Mouse (Mus musculus) neutrophil, adult 65 days (primary cell): ENCODE results near the gene Otud6a. TPM values are rescaled to one million over a fixed set of nuclear protein-coding genes. Genes with fewer than 3 reads are reported as not detected.

Source experiments
- total RNA-seq: library from RNA; stranded (reverse); gene quantifications from 2 replicates; pipeline ENCODE4 v1.2.4, GENCODE M21; 2023

Gene Otud6a
- total RNA-seq = not detected in 2 replicates

DNA sequence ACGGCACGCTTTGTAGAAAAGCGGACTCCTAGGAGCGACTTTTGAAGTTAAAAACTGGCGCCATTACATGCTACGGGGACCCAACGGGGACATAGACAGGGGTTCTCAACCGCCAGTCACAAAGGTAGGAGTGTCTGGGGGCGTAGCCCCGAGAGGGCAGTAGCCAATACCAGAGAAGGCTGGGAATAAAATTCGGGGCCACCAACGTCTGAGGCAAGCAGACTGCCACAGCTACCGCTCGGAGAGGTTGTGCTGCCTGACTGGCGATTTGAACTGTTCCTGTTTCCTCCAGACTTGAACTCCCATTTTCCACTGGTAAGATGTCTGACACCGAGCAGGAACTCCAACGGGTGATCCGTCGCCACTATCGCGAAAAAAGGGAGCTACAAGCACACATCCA lies at the start of gene Otud6a:
TSS of gene Otud6a (plus strand) at position 321 of the 400 bp plus-strand sequence.

DNA sequence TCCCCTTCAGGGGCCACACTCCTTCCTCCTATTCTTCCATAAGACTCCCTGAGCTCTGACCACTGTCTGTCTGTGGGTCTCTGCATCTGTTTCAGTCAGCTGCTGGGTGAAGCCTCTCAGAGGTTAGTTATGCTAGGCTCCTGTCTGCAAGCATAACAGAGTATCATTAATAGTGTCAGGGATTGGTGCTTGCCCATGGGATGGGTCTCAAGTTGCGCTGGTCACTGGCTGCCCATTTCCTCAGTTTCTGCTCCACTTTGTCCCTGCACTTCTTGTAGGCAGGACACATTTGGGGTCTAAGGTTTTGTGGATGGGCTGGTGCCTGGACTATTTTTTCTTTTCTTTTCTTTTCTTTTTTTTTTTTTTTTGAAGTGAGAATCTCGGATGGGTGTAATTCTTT lies 13.8 kb downstream of the Otud6a start, which contains the start of gene Awat2:
TSS of gene Awat2 (minus strand) at position 101 of the 400 bp plus-strand sequence.

Other genes with a start within 250 kb of the Otud6a start
- not detected in 2 replicates for gene Awat2, start 13.7 kb downstream of the Otud6a start, total RNA-seq
- 33.3 and 35.8 TPM in 2 replicates for gene Igbp1, start 65.3 kb downstream of the Otud6a start, total RNA-seq
- 0.16 TPM in 1 of 2 replicates, not detected in the other for gene Dgat2l6, start 95.8 kb downstream of the Otud6a start, total RNA-seq
- gene Awat1, start 143.2 kb downstream of the Otud6a start, total RNA-seq = not detected in 2 replicates
- not detected in 2 replicates for gene P2ry4, start 165.9 kb downstream of the Otud6a start, total RNA-seq
- gene Arr3, start 176.5 kb downstream of the Otud6a start, total RNA-seq = not detected in 2 replicates
- gene Kif4, start 196.7 kb downstream of the Otud6a start, total RNA-seq = 19.2 and 22.7 TPM in 2 replicates
- gene Pdzd11, start 197.6 kb downstream of the Otud6a start, total RNA-seq = 19.7 and 20.8 TPM in 2 replicates